Mouse (Mus musculus) cerebellum, adult 2 months (tissue): Measurements from ENCODE around the gene Kif27.

Experiments
- CTCF ChIP-seq: fragments of 200-500 bp; IDR thresholded peaks from 2 replicates; pipeline ENCODE4 v1.5.1; 2011; ENCODE audit warnings: low read depth, mild to moderate bottlenecking, control low read depth, low read length, moderate library complexity, borderline replicate concordance; ENCODE audit not compliant: insufficient read depth
- POLR2A ChIP-seq: fragments of 200-500 bp; IDR thresholded peaks from 2 replicates; pipeline ENCODE4 v1.6.1; 2011; ENCODE audit warnings: low read length, control low read depth, borderline replicate concordance; ENCODE audit not compliant: insufficient read depth

DNA sequence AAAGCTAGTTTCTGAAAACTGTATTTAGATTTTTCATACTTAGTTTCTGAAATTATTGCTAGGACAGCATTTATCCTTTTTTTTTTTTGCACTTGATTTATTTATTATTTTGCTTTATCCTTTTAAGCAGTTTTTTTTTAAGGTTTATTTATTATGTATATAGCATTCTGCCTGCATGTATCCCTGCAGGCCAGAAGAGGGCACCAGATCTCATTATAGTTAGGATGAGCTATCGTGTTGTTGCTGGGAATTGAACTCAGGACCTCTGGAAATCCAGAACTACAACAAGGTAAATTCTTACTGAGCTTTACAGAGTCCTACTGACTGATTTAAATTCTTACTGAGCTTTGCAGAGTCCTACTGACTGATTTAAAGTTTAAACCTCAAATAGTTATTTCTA, 105.7 kb downstream of the Kif27 start:
- TF ChIP-seq POLR2A (no peak), CTCF (no peak)
